Mouse (Mus musculus) forebrain, embryonic 13.5 days (tissue): ENCODE results near the gene Zfp738. TPM values are rescaled to one million over a fixed set of nuclear protein-coding genes. Genes with fewer than 3 reads are reported as not detected.
"Not testable (repeated sequence)": the region's sequence is repeated elsewhere in the genome, so short reads cannot be mapped to it uniquely, and the experiment has no call there.

Experiments
- ATAC-seq: fragments of 200-750 bp; cut with Nextera tagmentation; 2 replicates; pipeline ENCODE4 v1.8.0; 2017
- H3K27ac ChIP-seq: fragments of 300-500 bp; sonication (generic); 2 replicates; pipeline ENCODE4 v1.5.1; 2015; ENCODE audit warnings: inconsistent platforms, mild to moderate bottlenecking, moderate library complexity
- H3K27me3 ChIP-seq: fragments of 300-500 bp; sonication (generic); 2 replicates; pipeline ENCODE4 v1.6.1; 2015; ENCODE audit warnings: mild to moderate bottlenecking, inconsistent platforms
- H3K36me3 ChIP-seq: fragments of 300-500 bp; sonication (generic); 2 replicates; pipeline ENCODE4 v1.6.1; 2015; ENCODE audit warnings: mild to moderate bottlenecking, inconsistent platforms; ENCODE audit not compliant: poor library complexity, severe bottlenecking
- H3K4me1 ChIP-seq: fragments of 300-500 bp; sonication (generic); 2 replicates; pipeline ENCODE4 v1.6.1; 2015; ENCODE audit warnings: inconsistent platforms
- H3K4me2 ChIP-seq: fragments of 300-500 bp; sonication (generic); 2 replicates; pipeline ENCODE4 v1.6.1; 2015; ENCODE audit warnings: inconsistent platforms, mild to moderate bottlenecking, moderate library complexity
- H3K4me3 ChIP-seq: fragments of 300-500 bp; sonication (generic); 2 replicates; pipeline ENCODE4 v1.5.1; 2015; ENCODE audit warnings: mild to moderate bottlenecking, inconsistent platforms
- H3K9ac ChIP-seq: fragments of 300-500 bp; sonication (generic); 2 replicates; pipeline ENCODE4 v1.6.1; 2015; ENCODE audit warnings: mild to moderate bottlenecking, inconsistent platforms
- H3K9me3 ChIP-seq: fragments of 300-500 bp; sonication (generic); replicated peaks from 2 replicates; pipeline ENCODE4 v1.6.1; 2016; ENCODE audit warnings: inconsistent platforms
- WGBS: fragments of 180-500 bp; shearing (Covaris S2); methylation state at CpG from one replicate; pipeline ENCODE4 v1.1.7; 2015; 5-methylcytosine and 5-hydroxymethylcytosine counted together
- polyA plus RNA-seq: library from polyadenylated mRNA; unstranded; fragments of >200 nt; fragmentation: Nextera tagmentation; extraction: Ambion mirVana; gene quantifications from 2 replicates; pipeline ENCODE4 v1.2.1, GENCODE M21; 2015

Zfp738 gene
- polyA plus RNA-seq: 13.0 and 16.2 TPM in 2 replicates

DNA sequence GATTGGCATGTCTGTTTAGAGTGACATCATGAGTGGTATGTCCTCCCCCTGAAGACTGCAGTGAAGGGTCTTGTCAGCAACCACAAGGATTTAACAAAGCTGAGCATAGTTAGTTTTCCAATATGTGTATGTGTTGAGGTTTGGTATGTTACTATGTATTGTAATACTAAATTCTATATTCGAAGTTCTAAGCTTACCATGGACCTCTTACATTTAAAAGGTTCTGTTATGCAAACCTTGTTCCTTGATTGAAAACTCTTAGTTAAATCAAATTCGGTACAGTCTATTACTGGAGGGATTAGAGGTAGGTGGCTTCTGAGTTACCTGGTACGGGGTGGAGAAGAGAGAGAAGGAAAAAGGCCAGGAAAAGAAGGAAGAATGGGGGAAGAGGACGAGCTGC lies at the start of gene Zfp738:
Gene Zfp738, minus strand, starts transcription at position 101 of the 400 bp plus-strand sequence.
- Histone ChIP-seq H3K9ac (no peak within 1 kb of the TSS), H3K27ac (no peak within 1 kb of the TSS), H3K4me1 (peaks cover 6% of the 10 kb centered on the region), H3K9me3 (no peaks in the 10 kb centered on the region), H3K4me2 (no peak within 1 kb of the TSS), H3K4me3 (no peak within 1 kb of the TSS), H3K27me3 (no peaks in the 10 kb centered on the region), H3K36me3 (no peaks in the 10 kb centered on the region)
- 85% methylated on average over 4 of the region's 4 CpGs for WGBS
- no peak for ATAC-seq

DNA sequence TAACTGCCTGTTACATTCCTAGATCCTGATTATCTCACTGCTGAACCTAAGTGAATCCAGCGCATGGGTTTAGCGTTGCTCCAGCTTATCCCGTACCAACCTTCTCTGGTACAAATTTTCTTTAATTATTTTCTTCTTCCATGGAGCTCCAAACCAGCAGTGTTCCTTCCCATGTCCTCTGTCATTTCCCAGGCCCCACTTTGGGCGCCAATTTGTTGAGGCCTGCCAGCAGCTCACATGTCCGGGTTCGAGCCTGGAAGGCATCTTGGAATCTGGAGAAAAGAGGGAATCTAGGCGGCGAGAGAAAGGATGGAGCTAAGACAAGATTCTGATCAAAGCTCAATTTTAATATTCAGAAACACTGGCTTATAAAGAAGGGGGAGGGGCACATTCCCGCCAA lies 47.5 kb upstream of the Zfp738 start:
- not testable (repeated sequence) for H3K27me3 ChIP-seq, H3K27ac ChIP-seq, H3K9ac ChIP-seq, H3K4me2 ChIP-seq, H3K36me3 ChIP-seq, ATAC-seq, H3K4me3 ChIP-seq, H3K9me3 ChIP-seq, H3K4me1 ChIP-seq
- WGBS: 92% methylated on average over 9 of the region's 9 CpGs

DNA sequence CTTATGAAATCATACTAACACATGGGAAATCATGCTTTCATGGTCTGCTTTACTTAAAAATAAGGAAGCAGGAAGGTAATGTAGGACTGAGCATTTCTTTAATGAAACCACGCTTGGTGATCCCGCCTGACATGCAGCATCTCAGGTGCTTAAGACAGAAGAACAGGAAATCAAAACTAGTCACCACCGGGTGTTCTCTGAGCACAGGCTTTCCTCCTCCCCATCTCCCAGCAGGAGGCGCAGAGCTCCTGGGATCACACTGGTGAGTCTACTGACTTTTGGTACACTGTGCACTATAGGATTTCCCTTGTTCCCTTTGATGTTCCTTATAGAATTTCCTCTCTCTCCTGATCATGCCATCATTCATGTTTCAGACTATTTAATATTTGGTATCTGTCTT lies 42.6 kb upstream of the Zfp738 start:
- H3K27ac ChIP-seq: not testable (repeated sequence)
- WGBS: 47% methylated on average over 4 of the region's 4 CpGs

DNA sequence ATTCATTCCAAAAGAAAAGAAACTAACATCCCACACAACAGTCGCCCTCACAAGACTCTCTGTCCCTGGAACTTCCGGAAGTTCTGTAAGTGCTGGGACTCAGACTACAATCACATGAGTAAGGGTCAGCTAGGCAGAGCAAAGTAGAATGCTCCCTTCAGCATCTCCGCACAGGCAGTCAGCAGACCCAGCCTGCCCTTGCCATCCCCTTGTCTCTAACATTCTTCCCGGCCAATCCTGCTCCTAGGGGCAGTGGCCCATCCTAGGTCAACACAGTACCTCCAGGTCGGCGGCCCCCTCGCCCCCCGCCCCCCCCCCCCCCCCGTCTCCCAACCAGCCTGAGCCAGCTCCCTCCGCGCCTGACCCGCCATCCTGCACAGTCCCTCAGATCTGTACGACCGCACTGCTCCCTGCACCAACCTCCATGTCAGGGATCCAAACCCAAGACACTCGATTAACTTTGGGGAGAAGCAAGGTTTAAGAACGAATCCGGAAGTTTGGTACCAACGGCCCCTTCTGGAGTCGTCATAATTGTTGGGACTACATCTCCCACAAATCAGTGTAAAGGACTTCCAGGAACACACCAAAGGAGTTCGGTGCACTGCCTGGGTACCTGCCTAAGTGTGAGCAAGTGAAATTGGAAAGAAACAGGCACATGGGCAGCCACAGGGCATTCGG lies 41.9 kb upstream of the Zfp738 start, which contains the start of gene Zfp65:
Gene Zfp65, minus strand, starts transcription at position 533 of the 678 bp plus-strand sequence.
- 1% methylated on average over 16 of the region's 21 CpGs for WGBS

More for the DNA sequence above, 42.6 kb upstream of the Zfp738 start:
- Histone ChIP-seq H3K4me1 (peaks cover 13% of the 10 kb centered on the region; the same call in 1 of the 2 replicates), H3K4me2 (peak overlapping the region; percentile 65), H3K9ac (peak overlapping the region; percentile 71), H3K4me3 (peak overlapping the region; percentile 55)
- not testable (repeated sequence) for H3K27me3 ChIP-seq, H3K9me3 ChIP-seq, H3K36me3 ChIP-seq
- ATAC-seq: peak; percentile 60

DNA sequence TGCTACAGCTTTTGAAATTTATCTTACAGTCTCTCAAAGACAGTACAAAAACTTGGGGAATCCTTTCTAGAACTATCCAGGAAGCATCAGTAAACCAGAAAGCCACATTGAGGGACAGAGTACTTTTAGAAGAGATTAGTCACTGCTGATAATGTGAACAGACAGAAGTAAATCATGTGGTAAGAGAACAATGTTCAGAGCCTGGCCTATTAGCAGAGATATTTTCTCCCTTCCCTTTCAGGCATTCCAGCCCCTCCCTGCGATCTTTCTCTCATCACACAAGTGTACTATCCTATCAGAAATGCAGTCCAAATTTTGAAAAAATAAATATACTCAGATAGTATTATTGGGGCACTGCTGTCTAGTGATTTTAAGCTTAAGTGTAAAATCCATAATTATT lies 41.2 kb upstream of the Zfp738 start:
- no peak for ATAC-seq
- Histone ChIP-seq H3K27me3 (no peaks in the 10 kb centered on the region), H3K9ac (0 out of 2 replicates have a peak overlapping the region, but pooled peaks have one; percentile 71), H3K36me3 (no peaks in the 10 kb centered on the region), H3K4me2 (peak overlapping the region; percentile 65), H3K4me1 (peaks cover 17% of the 10 kb centered on the region), H3K9me3 (no peaks in the 10 kb centered on the region; the same call in 1 of the 2 replicates), H3K4me3 (peak overlapping the region; percentile 55), H3K27ac (no peak overlapping the region)
- 81% methylated on average over 1 of the region's 1 CpGs for WGBS

More for the DNA sequence above, 41.9 kb upstream of the Zfp738 start, which contains the start of gene Zfp65:
- Histone ChIP-seq H3K36me3 (no peaks in the 10 kb centered on the region), H3K4me2 (peak within 1 kb of the TSS; percentile 65), H3K27me3 (no peaks in the 10 kb centered on the region), H3K9ac (peak within 1 kb of the TSS; percentile 71), H3K9me3 (no peaks in the 10 kb centered on the region; the same call in 1 of the 2 replicates), H3K4me1 (peaks cover 13% of the 10 kb centered on the region; the same call in 1 of the 2 replicates), H3K4me3 (peak within 1 kb of the TSS; percentile 55), H3K27ac (no peak within 1 kb of the TSS)
- peak; percentile 84 for ATAC-seq

DNA sequence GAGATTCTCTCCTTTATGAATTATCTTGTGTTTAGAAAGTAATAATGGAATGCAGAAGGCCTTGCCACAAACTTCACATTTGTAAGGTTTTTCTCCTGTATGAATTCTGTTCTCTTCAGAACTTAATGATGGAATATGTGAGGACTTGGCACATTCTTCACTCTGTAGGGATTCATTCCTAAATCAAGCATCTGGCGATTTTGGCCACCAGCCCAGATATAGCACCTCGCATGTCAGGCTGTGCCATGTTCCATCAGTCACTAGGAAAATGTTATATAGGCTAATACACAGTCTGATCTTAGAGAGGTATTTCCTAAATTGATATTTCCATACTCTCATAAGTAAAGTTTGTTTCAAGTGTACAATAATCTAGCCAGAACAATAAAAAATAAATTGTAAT lies 38.5 kb upstream of the Zfp738 start:
- H3K27ac ChIP-seq, H3K9ac ChIP-seq, H3K36me3 ChIP-seq, H3K9me3 ChIP-seq, H3K4me2 ChIP-seq, H3K4me3 ChIP-seq, ATAC-seq, H3K27me3 ChIP-seq: not testable (repeated sequence)
- WGBS: 78% methylated on average over 2 of the region's 2 CpGs
- H3K4me1 ChIP-seq: peaks cover 20% of the 10 kb centered on the region

DNA sequence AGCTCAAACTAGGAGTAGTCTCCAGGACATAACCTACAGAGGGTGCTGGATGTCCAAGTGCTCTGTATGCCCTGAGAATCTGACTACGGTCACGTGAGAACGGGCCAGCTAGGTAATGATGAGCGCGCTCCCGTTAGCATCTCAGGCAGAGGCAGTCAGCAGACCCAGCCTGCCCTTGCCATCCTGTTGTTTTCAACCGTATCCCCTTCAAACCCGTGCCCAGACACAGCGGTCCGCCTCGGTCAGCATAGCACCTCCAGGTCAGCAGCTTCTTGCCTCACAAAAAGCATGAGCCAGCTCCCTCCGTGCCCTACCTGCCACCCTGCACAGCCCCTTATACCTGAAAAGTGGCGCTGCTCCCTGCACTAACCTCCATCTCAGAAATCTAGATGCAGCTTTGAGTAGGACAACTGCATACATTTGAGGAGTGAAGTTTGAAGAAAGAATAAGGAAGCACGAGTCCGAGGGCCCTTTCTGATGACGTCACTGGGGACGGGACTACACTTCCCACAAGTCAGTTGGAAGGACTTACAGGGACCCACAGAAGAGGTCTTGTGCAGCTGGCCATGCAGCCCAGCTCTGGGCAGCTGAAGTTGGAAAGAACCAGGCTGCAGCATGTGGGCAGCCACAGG lies 37.1 kb upstream of the Zfp738 start:
- Histone ChIP-seq H3K9me3 (no peaks in the 10 kb centered on the region), H3K36me3 (no peaks in the 10 kb centered on the region), H3K27me3 (no peaks in the 10 kb centered on the region), H3K27ac (no peak overlapping the region), H3K4me3 (peak overlapping the region; percentile 88), H3K9ac (peak overlapping the region; percentile 79), H3K4me2 (peak overlapping the region; percentile 75), H3K4me1 (peaks cover 14% of the 10 kb centered on the region)
- peak; percentile 95 for ATAC-seq
- WGBS: 0% methylated on average over 17 of the region's 17 CpGs

DNA sequence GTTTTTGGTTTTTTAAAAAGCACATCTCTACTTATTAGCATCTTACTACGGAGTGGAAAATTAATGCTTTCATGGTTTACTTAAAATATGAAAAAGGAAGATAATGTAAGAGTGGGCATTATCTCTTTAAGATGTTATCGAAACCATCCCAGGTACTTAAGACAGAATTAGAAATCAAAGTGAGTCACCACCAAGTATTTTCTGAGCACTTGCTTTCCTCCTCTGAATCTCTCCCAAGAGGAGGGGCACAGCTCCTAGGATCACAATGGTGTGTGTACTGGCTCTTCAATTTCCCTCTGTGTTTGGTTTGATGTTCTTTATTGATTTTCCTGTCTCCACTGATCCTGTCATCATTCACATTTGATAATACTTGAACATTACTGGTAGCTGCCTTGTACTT lies 3.0 kb downstream of the Zfp738 start:
- peak overlapping the region; percentile 80 for H3K4me2 ChIP-seq
- H3K4me3 ChIP-seq: peak overlapping the region; percentile 79
- H3K9me3 ChIP-seq, H3K4me1 ChIP-seq, H3K36me3 ChIP-seq, H3K27me3 ChIP-seq, H3K27ac ChIP-seq: not testable (repeated sequence)
- peak; percentile 17; the same call in 1 of the 2 replicates for ATAC-seq
- H3K9ac ChIP-seq: peak overlapping the region; percentile 46; the same call in 1 of the 2 replicates
- WGBS: 69% methylated on average over 2 of the region's 2 CpGs

DNA sequence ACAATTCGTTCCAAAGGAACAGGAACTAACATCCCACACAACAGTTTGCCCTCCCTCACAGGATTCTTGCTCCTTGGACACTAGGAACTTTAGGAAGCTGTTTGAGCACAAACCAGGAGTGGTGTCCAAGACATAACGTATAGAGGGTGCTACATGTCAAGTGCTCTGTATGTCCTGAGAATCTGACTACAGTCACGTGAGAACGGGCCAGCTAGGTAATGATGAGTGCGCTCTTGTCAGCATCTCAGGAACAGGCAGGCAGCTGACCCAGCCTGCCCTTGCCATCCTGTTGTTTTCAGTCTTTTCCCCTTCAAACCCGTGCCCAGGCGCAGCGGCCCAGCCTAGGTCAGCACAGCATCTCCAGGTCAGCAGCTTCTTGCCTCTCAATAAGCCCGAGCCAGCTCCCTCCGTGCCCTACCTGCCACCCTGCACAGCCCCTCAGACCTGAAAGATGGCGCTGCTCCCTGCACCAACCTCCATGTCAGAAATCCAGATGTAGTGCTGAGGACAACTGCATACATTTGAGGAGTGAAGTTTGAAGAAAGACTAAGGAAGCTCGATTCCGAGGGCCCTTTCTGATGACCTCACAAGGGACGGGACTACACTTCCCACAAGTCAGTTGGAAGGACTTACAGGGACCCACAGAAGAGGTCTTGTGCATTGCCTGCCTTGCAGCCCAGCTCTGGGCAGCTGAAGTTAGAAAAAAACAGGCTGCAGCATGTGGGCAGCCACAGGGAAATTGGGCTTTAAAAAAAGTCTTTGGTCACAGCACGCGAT lies 3.7 kb downstream of the Zfp738 start:
- not testable (repeated sequence) for H3K36me3 ChIP-seq, H3K27ac ChIP-seq, H3K4me1 ChIP-seq, H3K9me3 ChIP-seq, H3K27me3 ChIP-seq
- 9% methylated on average over 16 of the region's 16 CpGs for WGBS
- peak; percentile 100 for ATAC-seq
- H3K4me2 ChIP-seq: peak overlapping the region; percentile 80
- H3K9ac ChIP-seq: peak overlapping the region; percentile 81
- peak overlapping the region; percentile 79 for H3K4me3 ChIP-seq

DNA sequence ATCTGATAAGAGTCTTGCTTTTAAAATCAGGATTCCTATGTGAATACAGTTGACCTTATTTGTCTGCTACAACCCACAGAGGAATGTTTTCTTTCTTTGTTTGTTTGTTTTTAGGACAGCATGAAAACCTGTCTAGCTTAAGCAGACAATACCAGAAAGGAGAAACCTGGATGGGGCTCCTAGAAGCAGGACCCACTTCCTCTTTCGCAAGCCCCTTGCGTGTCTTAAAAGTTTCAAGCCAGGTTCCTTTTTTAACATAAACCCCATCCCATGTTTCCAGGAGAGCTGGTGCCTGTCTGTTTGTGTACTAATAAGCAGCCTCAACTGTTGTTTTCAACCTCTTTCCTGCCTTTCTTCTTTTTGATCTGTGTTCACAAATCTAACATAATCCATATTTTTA lies 12.0 kb downstream of the Zfp738 start:
- Histone ChIP-seq H3K9ac (no peak overlapping the region), H3K4me1 (no peaks in the 10 kb centered on the region), H3K27ac (no peak overlapping the region), H3K27me3 (no peaks in the 10 kb centered on the region), H3K36me3 (peaks cover 5% of the 10 kb centered on the region), H3K9me3 (no peaks in the 10 kb centered on the region), H3K4me3 (no peak overlapping the region), H3K4me2 (no peak overlapping the region)
- no peak for ATAC-seq
- WGBS: 100% methylated on average over 2 of the region's 2 CpGs

DNA sequence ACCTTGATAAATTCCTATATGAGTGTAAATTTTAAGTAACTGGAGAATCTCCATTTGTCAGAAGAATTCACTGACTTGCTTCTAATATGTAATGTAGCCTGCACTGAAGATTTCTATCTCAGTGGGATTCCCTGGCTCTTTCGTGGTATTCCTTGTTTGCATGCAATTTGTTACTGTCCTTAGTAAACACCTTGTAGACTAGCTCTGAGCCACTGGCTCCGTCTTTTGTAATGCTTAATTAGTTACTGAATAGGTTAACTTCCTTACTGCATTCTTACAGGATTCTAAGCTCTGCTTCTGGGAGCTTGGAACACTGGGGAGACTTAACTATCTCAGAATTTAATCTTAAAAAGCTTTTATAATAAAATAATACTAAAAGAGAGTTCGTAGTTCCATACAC lies 34.4 kb downstream of the Zfp738 start:
- no peaks in the 10 kb centered on the region for H3K27me3 ChIP-seq
- H3K27ac ChIP-seq: no peak overlapping the region
- 26% methylated on average over 3 of the region's 3 CpGs for WGBS
- no peak for ATAC-seq
- no peak overlapping the region for H3K4me2 ChIP-seq
- no peak overlapping the region for H3K4me3 ChIP-seq
- no peaks in the 10 kb centered on the region for H3K36me3 ChIP-seq
- H3K4me1 ChIP-seq: no peaks in the 10 kb centered on the region
- no peaks in the 10 kb centered on the region for H3K9me3 ChIP-seq
- no peak overlapping the region for H3K9ac ChIP-seq
